Comparison of ENCODE assay signal across 7 mouse cellular contexts in the genomic region with DNA sequence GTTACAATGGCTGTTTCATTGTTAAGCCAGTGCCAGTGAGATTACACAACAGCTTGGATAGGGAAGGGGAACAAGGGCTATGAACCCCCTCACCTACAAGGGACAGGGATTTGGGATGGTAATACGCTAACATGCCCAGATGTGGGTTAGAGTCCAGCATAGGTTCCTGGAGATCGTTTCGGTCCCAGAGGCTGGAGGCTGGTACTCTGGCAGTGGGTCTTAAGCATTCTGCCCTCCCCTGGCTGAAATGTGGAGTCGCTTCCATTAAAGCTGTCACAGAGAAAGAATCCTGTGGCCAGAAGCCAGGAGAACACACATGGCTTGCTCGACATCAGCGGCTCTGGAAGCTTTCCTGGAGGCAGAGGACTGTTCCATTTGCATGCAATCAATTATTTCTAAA. TPM values are rescaled to one million over a fixed set of nuclear protein-coding genes. Genes with fewer than 3 reads are reported as not detected.
DNase-seq lines count a peak whose midpoint lies in the region; ATAC-seq lines count a peak whose summit lies in the region.

No protein-coding gene starts in this region.

- H3K4me2 ChIP-seq in heart, embryonic 14.5 days (ENCODE audit: low read length): peak overlapping the region; percentile 56

- H3K36me3 ChIP-seq in heart, embryonic 14.5 days (ENCODE audit: control insufficient read depth, insufficient read depth, low read length): no peaks in the 10 kb centered on the region

- peaks cover 18 to 35% of the 10 kb centered on the region in 2 experiments for H3K4me1 ChIP-seq in heart, embryonic 14.5 days (ENCODE audit: control insufficient read depth in 2 of 2, insufficient read depth in 2 of 2, low read length in 2 of 2)

- no peaks in the 10 kb centered on the region for H3K27me3 ChIP-seq in heart, embryonic 14.5 days (ENCODE audit: control insufficient read depth, insufficient read depth, low read length)

- no peak overlapping the region; the same call in 1 of the 2 replicates for H3K9ac ChIP-seq in heart, embryonic 14.5 days (ENCODE audit: low read length)

- DNase-seq in ovary, postnatal 14 days (ENCODE audit: low spot score): peak; percentile 26
- no peak for DNase-seq in ovary, adult 18-20 months (ENCODE audit: low spot score)
- peak; percentile 81 for DNase-seq in cerebellum, adult 9-10 months
- DNase-seq in layer of hippocampus, postnatal 36 days: peak; percentile 55 to 59
- no peak for DNase-seq in spleen, adult 12 weeks (ENCODE audit: low spot score)
- DNase-seq in embryo, embryonic 10 days (ENCODE audit: low spot score): no peak

- H3K4me3 ChIP-seq in heart, embryonic 14.5 days (ENCODE audit: control insufficient read depth in 1 of 2, insufficient read depth in 1 of 2, low read depth in 1 of 2, low read length in 2 of 2): no peak overlapping the region

- no peak for ATAC-seq in heart, embryonic 14.5 days (ENCODE audit: insufficient number of reproducible peaks, insufficient read depth, low FRiP score, low read depth)

- 20% methylated on average over 6 of the region's 6 CpGs for WGBS in heart, embryonic 14.5 days

- no peaks in the 10 kb centered on the region for H3K9me3 ChIP-seq in heart, embryonic 14.5 days (ENCODE audit: control insufficient read depth, low read length)

- peak overlapping the region; percentile 53 to 90; a peak in 3 of 4 replicates for H3K27ac ChIP-seq in heart, embryonic 14.5 days (replicated peaks in 1 of 2; ENCODE audit: control insufficient read depth in 1 of 2, insufficient read depth in 1 of 2, low read depth in 2 of 2, low read length in 2 of 2)

RNA-seq across cellular contexts. Expression of gene Tnrc6b, which starts 1.5 kb away (rescaled TPM):
- 15.4 and 17.0 TPM in 2 replicates for polyA plus RNA-seq in heart, embryonic 14.5 days (2014; fragmentation: Nextera tagmentation; extraction: Ambion mirVana)
- total RNA-seq in layer of hippocampus, postnatal 36 days (2021): 100 to 1,000 TPM in 1 of 2 experiments, 10 to 100 TPM in 1; 97.8 to 105 TPM

RNA-seq across cellular contexts. Expression of gene Fam83f, which starts 37.9 kb away (rescaled TPM):
- 0.07 TPM in 2 replicates for polyA plus RNA-seq in heart, embryonic 14.5 days (2014; fragmentation: Nextera tagmentation; extraction: Ambion mirVana)
- not detected for total RNA-seq in layer of hippocampus, postnatal 36 days (2021)

Comparison
In these comparisons a context has a peak if more than half of its experiments do, and no peak if none do; other contexts are left out.
1. DNase-seq: peak in ovary, postnatal 14 days (single experiment), cerebellum, adult 9-10 months (single experiment) and layer of hippocampus, postnatal 36 days (2 of 2); none in ovary, adult 18-20 months (single experiment), spleen, adult 12 weeks (single experiment) and embryo, embryonic 10 days (single experiment).